Mouse (Mus musculus): ENCODE data around the gene Rab24. TPM values are rescaled to one million over a fixed set of nuclear protein-coding genes. Genes with fewer than 3 reads are reported as not detected.

Gene Rab24
- polyA plus RNA-seq, 1 experiment from 2014 or later, result 109 TPM

- Histone ChIP-seq H3K4me2 (replicated peaks) (no peak overlapping the region), H3K36me3 (peaks cover 56% of the 10 kb centered on the region), H3K9ac (no peak overlapping the region), H3K9me3 (no peaks in the 10 kb centered on the region), H3K27ac (no peak overlapping the region), H3K4me1 (no peaks in the 10 kb centered on the region), H3K27me3 (replicated peaks) (no peaks in the 10 kb centered on the region), H3K4me3 (no peak overlapping the region)
- 94% methylated on average over 5 of the region's 5 CpGs for WGBS
- ATAC-seq (ENCODE audit: low FRiP score, low read depth), result no peak
Measured at GRCm38 (mm10) chr13:55277646-55278045, 44.1 kb downstream of the Rab24 start.

GRCm38 (mm10) chr13:55277203-55277602 lies 44.5 kb downstream of the Rab24 start:
- H3K36me3 ChIP-seq, result peaks cover 56% of the 10 kb centered on the region
- H3K27me3 ChIP-seq (replicated peaks), result no peaks in the 10 kb centered on the region
- H3K9me3 ChIP-seq, result no peaks in the 10 kb centered on the region
- no peaks in the 10 kb centered on the region for H3K4me1 ChIP-seq
- no peak overlapping the region for H3K9ac ChIP-seq
- no peak for ATAC-seq (ENCODE audit: low FRiP score, low read depth)
- no peak overlapping the region for H3K4me2 ChIP-seq (replicated peaks)
- H3K4me3 ChIP-seq, result no peak overlapping the region
- no peak overlapping the region for H3K27ac ChIP-seq
- WGBS, result 80% methylated on average over 5 of the region's 5 CpGs

Other genes starting within 250 kb of the Rab24 start
- 22.4 and 22.6 TPM in 2 replicates for gene Uimc1, start 221.6 kb downstream of the Rab24 start, polyA plus RNA-seq (2016; fragmentation: Nextera tagmentation; extraction: Ambion mirVana)
- gene Zfp346, start 216.6 kb downstream of the Rab24 start, polyA plus RNA-seq (2016; fragmentation: Nextera tagmentation; extraction: Ambion mirVana), result 23.7 and 26.1 TPM in 2 replicates
- not detected in 2 replicates for gene Gm17617, start 188.4 kb downstream of the Rab24 start, polyA plus RNA-seq (2016; fragmentation: Nextera tagmentation; extraction: Ambion mirVana)
- gene Fgfr4, start 169.3 kb downstream of the Rab24 start, polyA plus RNA-seq (2016; fragmentation: Nextera tagmentation; extraction: Ambion mirVana), result 2.8 and 3.7 TPM in 2 replicates
- gene Nsd1, start 112.2 kb downstream of the Rab24 start, polyA plus RNA-seq (2016; fragmentation: Nextera tagmentation; extraction: Ambion mirVana), result 68.6 and 81.6 TPM in 2 replicates
- gene Prelid1, start 1.4 kb downstream of the Rab24 start, polyA plus RNA-seq (2016; fragmentation: Nextera tagmentation; extraction: Ambion mirVana), result 321 and 339 TPM in 2 replicates
- gene Mxd3, start 7.9 kb upstream of the Rab24 start, polyA plus RNA-seq (2016; fragmentation: Nextera tagmentation; extraction: Ambion mirVana), result 24.3 and 26.0 TPM in 2 replicates
- 82.0 and 86.1 TPM in 2 replicates for gene Lman2, start 40.8 kb upstream of the Rab24 start, polyA plus RNA-seq (2016; fragmentation: Nextera tagmentation; extraction: Ambion mirVana)
- 0.52 and 1.0 TPM in 2 replicates for gene Rgs14, start 47.8 kb upstream of the Rab24 start, polyA plus RNA-seq (2016; fragmentation: Nextera tagmentation; extraction: Ambion mirVana)
- 0.22 TPM in 2 replicates for gene Slc34a1, start 76.2 kb upstream of the Rab24 start, polyA plus RNA-seq (2016; fragmentation: Nextera tagmentation; extraction: Ambion mirVana)
- not detected in 2 replicates for gene Pfn3, start 93.3 kb upstream of the Rab24 start, polyA plus RNA-seq (2016; fragmentation: Nextera tagmentation; extraction: Ambion mirVana)
- gene F12, start 104.8 kb upstream of the Rab24 start, polyA plus RNA-seq (2016; fragmentation: Nextera tagmentation; extraction: Ambion mirVana), result 0.17 TPM in 1 of 2 replicates, not detected in the other
- gene Grk6, start 123.1 kb upstream of the Rab24 start, polyA plus RNA-seq (2016; fragmentation: Nextera tagmentation; extraction: Ambion mirVana), result 51.8 and 52.4 TPM in 2 replicates
- gene Prr7, start 142.3 kb upstream of the Rab24 start, polyA plus RNA-seq (2016; fragmentation: Nextera tagmentation; extraction: Ambion mirVana), result 1.8 TPM in 2 replicates
- gene Dbn1, start 166.2 kb upstream of the Rab24 start, polyA plus RNA-seq (2016; fragmentation: Nextera tagmentation; extraction: Ambion mirVana), result 575 and 596 TPM in 2 replicates
- gene Pdlim7, start 191.7 kb upstream of the Rab24 start, polyA plus RNA-seq (2016; fragmentation: Nextera tagmentation; extraction: Ambion mirVana), result 158 and 166 TPM in 2 replicates
- gene Dok3, start 207.3 kb upstream of the Rab24 start, polyA plus RNA-seq (2016; fragmentation: Nextera tagmentation; extraction: Ambion mirVana), result 3.7 and 4.3 TPM in 2 replicates
- gene Ddx41, start 214.7 kb upstream of the Rab24 start, polyA plus RNA-seq (2016; fragmentation: Nextera tagmentation; extraction: Ambion mirVana), result 64.1 and 64.4 TPM in 2 replicates
- 66.9 and 70.7 TPM in 2 replicates for gene Fam193b, start 249.2 kb upstream of the Rab24 start, polyA plus RNA-seq (2016; fragmentation: Nextera tagmentation; extraction: Ambion mirVana)

All from neural tube, embryonic 12.5 days (tissue).